ENCODE assay signal across 8 mouse cellular contexts in genomic region chr2:33429339-33429738, GRCm38 (mm10). TPM values are rescaled to one million over a fixed set of nuclear protein-coding genes. Genes with fewer than 3 reads are reported as not detected.
DNase-seq lines count a peak whose midpoint lies in the region; ATAC-seq and TF ChIP-seq lines count a peak whose summit lies in the region.

No protein-coding gene starts in this region.

- H3K27me3 ChIP-seq in neural tube, embryonic 11.5 days (ENCODE audit: control insufficient read depth, insufficient read depth, low read length) = no peaks in the 10 kb centered on the region
- H3K27me3 ChIP-seq in hindbrain, embryonic 16.5 days (replicated peaks; ENCODE audit: control insufficient read depth, insufficient read depth, low read length) = no peaks in the 10 kb centered on the region
- no peaks in the 10 kb centered on the region for H3K27me3 ChIP-seq in small intestine, adult 2 months (ENCODE audit: control insufficient read depth, insufficient read depth, low read length)

- TF ChIP-seq CTCF in embryonic fibroblast, embryonic 13.5 days (IDR thresholded peaks at IDR 0.05; ENCODE audit: borderline replicate concordance, insufficient read depth, low read length) = no peak
- no peak for TF ChIP-seq CTCF in lung, adult 2 months (IDR thresholded peaks at IDR 0.05; ENCODE audit: insufficient read depth, low read length)
- no peak for TF ChIP-seq CTCF in small intestine, adult 2 months (IDR thresholded peaks at IDR 0.05; ENCODE audit: extremely low read depth, insufficient read length, insufficient replicate concordance, low read depth, low read length)

- H3K9me3 ChIP-seq in neural tube, embryonic 11.5 days (ENCODE audit: control insufficient read depth, low read length) = no peaks in the 10 kb centered on the region
- no peaks in the 10 kb centered on the region for H3K9me3 ChIP-seq in hindbrain, embryonic 16.5 days (ENCODE audit: control insufficient read depth, low read length)

- peak overlapping the region; percentile 22 for H3K9ac ChIP-seq in neural tube, embryonic 11.5 days (ENCODE audit: low read length)
- H3K9ac ChIP-seq in hindbrain, embryonic 16.5 days (ENCODE audit: low read depth, low read length) = peak overlapping the region; percentile 45

- no peak overlapping the region for H3K27ac ChIP-seq in neural tube, embryonic 11.5 days (ENCODE audit: low read depth, low read length)
- no peak overlapping the region for H3K27ac ChIP-seq in embryonic fibroblast, embryonic 13.5 days (ENCODE audit: insufficient read depth, low read length)
- H3K27ac ChIP-seq in hindbrain, embryonic 16.5 days (ENCODE audit: low read depth, low read length) = peak overlapping the region; percentile 29; the same call in 1 of the 2 replicates
- peak overlapping the region; percentile 15; the same call in 1 of the 2 replicates for H3K27ac ChIP-seq in small intestine, adult 2 months (ENCODE audit: insufficient read depth, low read depth, low read length)

- no peak for ATAC-seq in neural tube, embryonic 11.5 days (ENCODE audit: insufficient read depth, low FRiP score, low TSS enrichment)
- no peak for ATAC-seq in hindbrain, embryonic 16.5 days

- H3K36me3 ChIP-seq in neural tube, embryonic 11.5 days (ENCODE audit: control insufficient read depth, insufficient read depth, low read length) = 0 out of 2 replicates have a peak, but pooled peaks cover 2% of the 10 kb centered on the region
- H3K36me3 ChIP-seq in hindbrain, embryonic 16.5 days (ENCODE audit: control insufficient read depth, insufficient read depth, low read length) = peaks cover 2% of the 10 kb centered on the region; the same call in 1 of the 2 replicates
- no peaks in the 10 kb centered on the region for H3K36me3 ChIP-seq in small intestine, adult 2 months (ENCODE audit: control insufficient read depth, insufficient read depth, low read length)

- 47% methylated on average over 6 of the region's 6 CpGs for WGBS in neural tube, embryonic 11.5 days
- WGBS in hindbrain, embryonic 16.5 days = 49% methylated on average over 6 of the region's 6 CpGs
- 17% methylated on average over 6 of the region's 6 CpGs for WGBS in lung, adult 2 months
- 40% methylated on average over 6 of the region's 6 CpGs for WGBS in small intestine, adult 2 months

- H3K4me1 ChIP-seq in neural tube, embryonic 11.5 days (ENCODE audit: control insufficient read depth, insufficient read depth, low read length) = peaks cover 10% of the 10 kb centered on the region
- peaks cover 8% of the 10 kb centered on the region; the same call in 1 of the 2 replicates for H3K4me1 ChIP-seq in embryonic fibroblast, embryonic 13.5 days (ENCODE audit: control insufficient read depth, insufficient read depth, low read length)
- peaks cover 20% of the 10 kb centered on the region for H3K4me1 ChIP-seq in hindbrain, embryonic 16.5 days (ENCODE audit: control insufficient read depth, insufficient read depth, low read depth, low read length)
- peaks cover 23% of the 10 kb centered on the region for H3K4me1 ChIP-seq in lung, adult 2 months (ENCODE audit: control insufficient read depth, insufficient read depth, low read length)
- H3K4me1 ChIP-seq in small intestine, adult 2 months (ENCODE audit: control insufficient read depth, insufficient read depth, insufficient read length, low read length) = peaks cover 2% of the 10 kb centered on the region

- DNase-seq in neural tube, embryonic 11.5 days (ENCODE audit: low spot score) = no peak
- DNase-seq in neural tube, embryonic 10.5 days (ENCODE audit: extremely low spot score, low spot score) = no peak
- DNase-seq in lung, adult 2 months = peak; percentile 46
- DNase-seq in cerebellum, adult 9-10 months = no peak
- no peak for DNase-seq in retina, postnatal 1 day

- peak overlapping the region; percentile 14; the same call in 1 of the 2 replicates for H3K4me2 ChIP-seq in neural tube, embryonic 11.5 days (ENCODE audit: low read depth)
- H3K4me2 ChIP-seq in hindbrain, embryonic 16.5 days (ENCODE audit: low read length) = peak overlapping the region; percentile 88

- H3K4me3 ChIP-seq in neural tube, embryonic 11.5 days (ENCODE audit: low read depth, low read length) = no peak overlapping the region
- H3K4me3 ChIP-seq in embryonic fibroblast, embryonic 13.5 days (ENCODE audit: insufficient read depth, low read length) = 0 out of 2 replicates have a peak overlapping the region, but pooled peaks have one; percentile 2
- H3K4me3 ChIP-seq in hindbrain, embryonic 16.5 days (ENCODE audit: low read length) = peak overlapping the region; percentile 99
- peak overlapping the region; percentile 37 for H3K4me3 ChIP-seq in lung, adult 2 months (replicated peaks; ENCODE audit: extremely low read depth, low read depth, low read length)
- H3K4me3 ChIP-seq in small intestine, adult 2 months (ENCODE audit: low read depth, low read length) = peak overlapping the region; percentile 13; the same call in 1 of the 2 replicates

- TF ChIP-seq POLR2A in embryonic fibroblast, embryonic 13.5 days (IDR thresholded peaks at IDR 0.05; ENCODE audit: low read depth, low read length) = no peak
- no peak for TF ChIP-seq POLR2A in lung, adult 2 months (IDR thresholded peaks at IDR 0.05; ENCODE audit: borderline replicate concordance, extremely low read depth, low read depth, low read length)
- no peak for TF ChIP-seq POLR2A in small intestine, adult 2 months (IDR thresholded peaks at IDR 0.05; ENCODE audit: low read depth, low read length)

RNA-seq across cellular contexts. Expression of gene Zbtb34, which starts 1.8 kb away (rescaled TPM):
- polyA plus RNA-seq in neural tube, embryonic 11.5 days (2014; fragmentation: Nextera tagmentation; extraction: Ambion mirVana) = 8.8 and 9.2 TPM in 2 replicates
- 9.7 and 11.0 TPM in 2 replicates for polyA plus RNA-seq in embryonic fibroblast, embryonic 13.5 days (2011; ENCODE audit: insufficient read length, low read depth, missing spikeins)
- 5.3 and 7.8 TPM in 2 replicates for polyA plus RNA-seq in hindbrain, embryonic 16.5 days (2015; fragmentation: Nextera tagmentation; extraction: Ambion mirVana)
- 13.4 and 16.4 TPM in 2 replicates for polyA plus RNA-seq in lung, adult 2 months (2012; rRNA removed)
- 3.6 and 4.2 TPM in 2 replicates for polyA plus RNA-seq in small intestine, adult 2 months (2012; rRNA removed)

RNA-seq across cellular contexts. Expression of gene Zbtb43, which starts 39.0 kb away (rescaled TPM):
- polyA plus RNA-seq in neural tube, embryonic 11.5 days (2014; fragmentation: Nextera tagmentation; extraction: Ambion mirVana) = 21.7 and 22.5 TPM in 2 replicates
- polyA plus RNA-seq in embryonic fibroblast, embryonic 13.5 days (2011; ENCODE audit: insufficient read length, low read depth, missing spikeins) = 11.2 and 15.9 TPM in 2 replicates
- polyA plus RNA-seq in hindbrain, embryonic 16.5 days (2015; fragmentation: Nextera tagmentation; extraction: Ambion mirVana) = 20.7 and 21.7 TPM in 2 replicates
- 6.8 and 9.9 TPM in 2 replicates for polyA plus RNA-seq in lung, adult 2 months (2012; rRNA removed)
- polyA plus RNA-seq in small intestine, adult 2 months (2012; rRNA removed) = 4.2 and 7.7 TPM in 2 replicates

RNA-seq across cellular contexts. Expression of gene Ralgps1, which starts 58.1 kb away (rescaled TPM):
- polyA plus RNA-seq in neural tube, embryonic 11.5 days (2014; fragmentation: Nextera tagmentation; extraction: Ambion mirVana) = 14.6 and 16.9 TPM in 2 replicates
- 4.0 and 4.1 TPM in 2 replicates for polyA plus RNA-seq in embryonic fibroblast, embryonic 13.5 days (2011; ENCODE audit: insufficient read length, low read depth, missing spikeins)
- polyA plus RNA-seq in hindbrain, embryonic 16.5 days (2015; fragmentation: Nextera tagmentation; extraction: Ambion mirVana) = 32.0 and 44.4 TPM in 2 replicates
- 4.7 and 5.9 TPM in 2 replicates for polyA plus RNA-seq in lung, adult 2 months (2012; rRNA removed)
- 4.5 and 9.5 TPM in 2 replicates for polyA plus RNA-seq in small intestine, adult 2 months (2012; rRNA removed)

Comparison
In these comparisons a context has a peak if more than half of its experiments do, and no peak if none do; other contexts are left out.
1. H3K27ac ChIP-seq: peak in hindbrain, embryonic 16.5 days (single experiment) and small intestine, adult 2 months (single experiment); none in neural tube, embryonic 11.5 days (single experiment) and embryonic fibroblast, embryonic 13.5 days (single experiment).